Mouse (Mus musculus): Measurements from ENCODE around the gene Mucl1. TPM values are rescaled to one million over a fixed set of nuclear protein-coding genes. Genes with fewer than 3 reads are reported as not detected.
"Not testable (repeated sequence)": the region's sequence is repeated elsewhere in the genome, so short reads cannot be mapped to it uniquely, and the experiment has no call there.

Gene Mucl1
- not detected in 2 replicates for polyA plus RNA-seq (2015; fragmentation: Nextera tagmentation; extraction: Ambion mirVana)

GRCm38 (mm10) chr15:103755369-103755768, at the start of gene Mucl1:
Gene Mucl1, minus strand, starts transcription at chr15:103755469.
- H3K4me2 ChIP-seq (ENCODE audit: low read length) = no peak within 1 kb of the TSS
- TF ChIP-seq CTCF (IDR thresholded peaks at IDR 0.05; ENCODE audit: low read depth) = no peak

DNA sequence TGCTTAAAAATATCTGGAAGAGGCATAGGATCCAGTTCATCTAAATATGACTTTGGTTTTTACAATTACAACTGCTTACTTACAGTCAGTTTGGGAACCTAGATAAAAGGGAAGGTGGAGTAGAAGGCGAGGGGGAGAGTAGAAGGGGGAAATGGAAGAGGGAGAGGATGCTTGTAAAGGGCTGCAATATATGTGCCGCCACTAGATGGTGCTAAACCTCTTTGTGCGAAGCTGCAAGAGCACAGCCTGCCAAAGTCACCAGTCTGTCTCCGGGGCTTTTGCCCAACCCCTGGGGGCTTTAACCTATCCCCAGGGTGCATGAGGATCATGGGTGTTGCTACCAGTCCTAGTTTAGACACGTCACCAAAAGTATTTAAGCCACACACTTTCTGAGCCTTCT, 11.6 kb upstream of the Mucl1 start:
- peak; percentile 62 for DNase-seq (ENCODE audit: low spot score)
- not testable (repeated sequence) for H3K4me1 ChIP-seq (replicated peaks; ENCODE audit: insufficient read depth, low read length); H3K27me3 ChIP-seq (ENCODE audit: insufficient read depth, low read length); H3K9ac ChIP-seq (ENCODE audit: low read depth, low read length); ATAC-seq (replicated peaks; ENCODE audit: low FRiP score, low read depth); H3K4me3 ChIP-seq (replicated peaks; ENCODE audit: low read depth, low read length); H3K4me2 ChIP-seq (ENCODE audit: low read length); H3K36me3 ChIP-seq (ENCODE audit: insufficient read depth, low read length); H3K9me3 ChIP-seq (replicated peaks; ENCODE audit: low read length); H3K27ac ChIP-seq
- 10% methylated on average over 5 of the region's 5 CpGs for WGBS
- peak; percentile 83 for TF ChIP-seq CTCF (IDR thresholded peaks at IDR 0.05; ENCODE audit: low read depth)

More at GRCm38 (mm10) chr15:103755369-103755768, at the start of gene Mucl1:
- DNase-seq (ENCODE audit: low spot score) (no peak), ATAC-seq (replicated peaks; ENCODE audit: low FRiP score, low read depth) (no peak)
- 95% methylated on average over 2 of the region's 2 CpGs for WGBS
- no peaks in the 10 kb centered on the region for H3K36me3 ChIP-seq (ENCODE audit: insufficient read depth, low read length)
- no peaks in the 10 kb centered on the region for H3K27me3 ChIP-seq (ENCODE audit: insufficient read depth, low read length)
- no peaks in the 10 kb centered on the region for H3K4me1 ChIP-seq (replicated peaks; ENCODE audit: insufficient read depth, low read length)
- no peak within 1 kb of the TSS for H3K27ac ChIP-seq
- H3K9me3 ChIP-seq (replicated peaks; ENCODE audit: low read length) = no peaks in the 10 kb centered on the region
- no peak within 1 kb of the TSS for H3K4me3 ChIP-seq (replicated peaks; ENCODE audit: low read depth, low read length)
- no peak within 1 kb of the TSS for H3K9ac ChIP-seq (ENCODE audit: low read depth, low read length)

GRCm38 (mm10) chr15:103716861-103717260, 38.4 kb downstream of the Mucl1 start:
- not testable (repeated sequence) for H3K27me3 ChIP-seq (ENCODE audit: insufficient read depth, low read length); ATAC-seq (replicated peaks; ENCODE audit: low FRiP score, low read depth); H3K27ac ChIP-seq; H3K4me2 ChIP-seq (ENCODE audit: low read length); DNase-seq (ENCODE audit: low spot score); H3K4me3 ChIP-seq (replicated peaks; ENCODE audit: low read depth, low read length); H3K9me3 ChIP-seq (replicated peaks; ENCODE audit: low read length); H3K4me1 ChIP-seq (replicated peaks; ENCODE audit: insufficient read depth, low read length); H3K9ac ChIP-seq (ENCODE audit: low read depth, low read length); H3K36me3 ChIP-seq (ENCODE audit: insufficient read depth, low read length)
- 89% methylated on average over 3 of the region's 5 CpGs for WGBS

Other genes starting within 250 kb of the Mucl1 start
- 85.5 and 93.2 TPM in 2 replicates for gene Ppp1r1a, start 217.5 kb downstream of the Mucl1 start, polyA plus RNA-seq (2015; fragmentation: Nextera tagmentation; extraction: Ambion mirVana)
- not detected in 2 replicates for gene Glycam1, start 190.4 kb downstream of the Mucl1 start, polyA plus RNA-seq (2015; fragmentation: Nextera tagmentation; extraction: Ambion mirVana)
- not detected in 2 replicates for gene Mucl2, start 143.8 kb upstream of the Mucl1 start, polyA plus RNA-seq (2015; fragmentation: Nextera tagmentation; extraction: Ambion mirVana)